In genomic region chr10:75744017-75744416, GRCm38 (mm10) we compare ENCODE assay signal across 9 mouse cellular contexts. TPM values are rescaled to one million over a fixed set of nuclear protein-coding genes. Genes with fewer than 3 reads are reported as not detected.
DNase-seq lines count a peak whose midpoint lies in the region; ATAC-seq and TF ChIP-seq lines count a peak whose summit lies in the region.
"Had no signal": no experiment of that assay in that cellular context is flagged by ENCODE, and none has a peak within 500 bp of the region (broad histone marks: within the 10 kb centered on the region; RNA-seq: fewer than 3 reads in every experiment).

No protein-coding gene starts in this region.

- H3K36me3 ChIP-seq in ES-Bruce4 (ENCODE audit: control insufficient read depth, insufficient read depth, low read length, poor library complexity, severe bottlenecking), result peaks cover 35% of the 10 kb centered on the region
- H3K36me3 ChIP-seq in forebrain, embryonic 10.5 days (replicated peaks), result peaks cover 100% of the 10 kb centered on the region
- peaks cover 99% of the 10 kb centered on the region for H3K36me3 ChIP-seq in liver, embryonic 15.5 days (replicated peaks)
- H3K36me3 ChIP-seq in neural tube, embryonic 14.5 days (ENCODE audit: control insufficient read depth, insufficient read depth, low read length), result peaks cover 64% of the 10 kb centered on the region

- ATAC-seq in liver, embryonic 15.5 days (ENCODE audit: insufficient read depth), result peak; percentile 65
- ATAC-seq in neural tube, embryonic 14.5 days (ENCODE audit: low read depth), result peak; percentile 97

- H3K27me3 ChIP-seq in ES-Bruce4 (ENCODE audit: control insufficient read depth, insufficient read depth, low read length, poor library complexity, severe bottlenecking), result no peaks in the 10 kb centered on the region
- H3K27me3 ChIP-seq in forebrain, embryonic 10.5 days (ENCODE audit: poor library complexity, severe bottlenecking), result no peaks in the 10 kb centered on the region
- H3K27me3 ChIP-seq in liver, embryonic 15.5 days, result no peaks in the 10 kb centered on the region
- no peaks in the 10 kb centered on the region for H3K27me3 ChIP-seq in neural tube, embryonic 14.5 days (ENCODE audit: control insufficient read depth, insufficient read depth, low read length)
- H3K27me3 ChIP-seq: lung, embryonic 15.5 days had no signal

- intact Hi-C loops in heart, postnatal 14 days (cut with DNase I), result loop anchor here (1.0 to 5.0 kb wide), 4 partner anchors 88 to 207 kb away; no protein-coding TSS in a partner anchor

- no peak for TF ChIP-seq POLR2A in ES-Bruce4 (IDR thresholded peaks at IDR 0.05; ENCODE audit: insufficient read depth, low read length)

- peak; percentile 56 for DNase-seq in c-Kit-positive CD71-negative TER-119-negative erythroid progenitor cells, embryonic 14.5 days (ENCODE audit: low read depth)
- DNase-seq in forebrain, embryonic 10.5 days (ENCODE audit: extremely low spot score, low spot score), result peak; percentile 66
- peak; percentile 80 to 89 for DNase-seq in heart, postnatal 14 days
- DNase-seq in kidney, postnatal 4 days, result peak; percentile 90 to 91
- DNase-seq in telencephalon, adult 2 months (ENCODE audit: low read depth, low spot score), result peak; percentile 78

- no peak overlapping the region for H3K9ac ChIP-seq in ES-Bruce4 (ENCODE audit: low read depth, poor library complexity, severe bottlenecking)
- no peak overlapping the region for H3K9ac ChIP-seq in liver, embryonic 15.5 days
- H3K9ac ChIP-seq in neural tube, embryonic 14.5 days (replicated peaks; ENCODE audit: low read depth, low read length), result peak overlapping the region; percentile 1; the same call in 1 of the 2 replicates
- H3K9ac ChIP-seq: lung, embryonic 15.5 days had no signal

- peak; percentile 80 for TF ChIP-seq CTCF in ES-Bruce4 (IDR thresholded peaks at IDR 0.05; ENCODE audit: low read depth, low read length)

- no peak overlapping the region for H3K4me2 ChIP-seq in liver, embryonic 15.5 days
- no peak overlapping the region for H3K4me2 ChIP-seq in neural tube, embryonic 14.5 days (ENCODE audit: low read depth, low read length)
- H3K4me2 ChIP-seq: lung, embryonic 15.5 days had no signal

- H3K27ac ChIP-seq in ES-Bruce4 (ENCODE audit: insufficient read depth, low read length), result no peak overlapping the region
- no peak overlapping the region for H3K27ac ChIP-seq in forebrain, embryonic 10.5 days
- H3K27ac ChIP-seq in liver, embryonic 15.5 days (replicated peaks), result no peak overlapping the region
- peak overlapping the region; percentile 52 for H3K27ac ChIP-seq in neural tube, embryonic 14.5 days (ENCODE audit: low read depth, low read length)
- H3K27ac ChIP-seq: lung, embryonic 15.5 days had no signal

- no peaks in the 10 kb centered on the region for H3K9me3 ChIP-seq in ES-Bruce4 (replicated peaks; ENCODE audit: control insufficient read depth, insufficient read depth, low read length, poor library complexity, severe bottlenecking)
- H3K9me3 ChIP-seq in forebrain, embryonic 10.5 days, result no peaks in the 10 kb centered on the region
- no peaks in the 10 kb centered on the region for H3K9me3 ChIP-seq in liver, embryonic 15.5 days (replicated peaks)
- no peaks in the 10 kb centered on the region for H3K9me3 ChIP-seq in neural tube, embryonic 14.5 days (ENCODE audit: control insufficient read depth, low read length)
- H3K9me3 ChIP-seq: lung, embryonic 15.5 days had no signal

- H3K4me1 ChIP-seq in ES-Bruce4 (ENCODE audit: control insufficient read depth, insufficient read depth, low read length), result no peaks in the 10 kb centered on the region
- no peaks in the 10 kb centered on the region for H3K4me1 ChIP-seq in forebrain, embryonic 10.5 days
- H3K4me1 ChIP-seq in liver, embryonic 15.5 days (replicated peaks), result no peaks in the 10 kb centered on the region; the same call in 1 of the 2 replicates
- H3K4me1 ChIP-seq in neural tube, embryonic 14.5 days (ENCODE audit: control insufficient read depth, insufficient read depth, low read length), result no peaks in the 10 kb centered on the region
- H3K4me1 ChIP-seq: lung, embryonic 15.5 days had no signal

- WGBS in forebrain, embryonic 10.5 days, result 50% methylated on average over 3 of the region's 3 CpGs
- WGBS in liver, embryonic 15.5 days (ENCODE audit: insufficient replicate concordance), result 45% methylated on average over 3 of the region's 3 CpGs
- 50% methylated on average over 3 of the region's 3 CpGs for WGBS in neural tube, embryonic 14.5 days

- H3K4me3 ChIP-seq in ES-Bruce4 (ENCODE audit: low read depth, low read length), result no peak overlapping the region
- H3K4me3 ChIP-seq in forebrain, embryonic 10.5 days, result no peak overlapping the region
- no peak overlapping the region for H3K4me3 ChIP-seq in liver, embryonic 15.5 days (replicated peaks)
- H3K4me3 ChIP-seq in neural tube, embryonic 14.5 days (ENCODE audit: low read depth, low read length), result no peak overlapping the region
- H3K4me3 ChIP-seq: lung, embryonic 15.5 days had no signal

- TF ChIP-seq EP300 in ES-Bruce4 (IDR thresholded peaks at IDR 0.05; ENCODE audit: insufficient read depth, low read depth, low read length), result no peak

RNA-seq across cellular contexts. Expression of gene Cabin1, which starts 20.1 kb away (rescaled TPM):
- polyA plus RNA-seq in ES-Bruce4 (2011; ENCODE audit: insufficient read depth, insufficient read length, low read depth, missing spikeins), result 35.6 and 41.5 TPM in 2 replicates
- polyA plus RNA-seq in forebrain, embryonic 10.5 days (2016; fragmentation: Nextera tagmentation; extraction: Ambion mirVana), result 34.6 and 36.6 TPM in 2 replicates
- total RNA-seq in heart, postnatal 14 days (2021), result 10 to 100 TPM; 23.0 to 24.8 TPM
- 14.3 and 14.7 TPM in 2 replicates for polyA plus RNA-seq in liver, embryonic 15.5 days (2015; fragmentation: Nextera tagmentation; extraction: Ambion mirVana)
- 34.2 and 39.9 TPM in 2 replicates for polyA plus RNA-seq in neural tube, embryonic 14.5 days (2014; fragmentation: Nextera tagmentation; extraction: Ambion mirVana)

RNA-seq across cellular contexts. Expression of gene Ddt, which starts 29.2 kb away (rescaled TPM):
- polyA plus RNA-seq in ES-Bruce4 (2011; ENCODE audit: insufficient read depth, insufficient read length, low read depth, missing spikeins), result 99.5 and 108 TPM in 2 replicates
- 95.4 and 99.6 TPM in 2 replicates for polyA plus RNA-seq in forebrain, embryonic 10.5 days (2016; fragmentation: Nextera tagmentation; extraction: Ambion mirVana)
- total RNA-seq in heart, postnatal 14 days (2021), result 10 to 100 TPM; 44.8 to 61.1 TPM
- polyA plus RNA-seq in liver, embryonic 15.5 days (2015; fragmentation: Nextera tagmentation; extraction: Ambion mirVana), result 185 and 204 TPM in 2 replicates
- 102 and 104 TPM in 2 replicates for polyA plus RNA-seq in neural tube, embryonic 14.5 days (2014; fragmentation: Nextera tagmentation; extraction: Ambion mirVana)

RNA-seq across cellular contexts. Expression of gene Gm20441, which starts 36.7 kb away (rescaled TPM):
- not detected in 2 replicates for polyA plus RNA-seq in ES-Bruce4 (2011; ENCODE audit: insufficient read depth, insufficient read length, low read depth, missing spikeins)
- not detected in 2 replicates for polyA plus RNA-seq in forebrain, embryonic 10.5 days (2016; fragmentation: Nextera tagmentation; extraction: Ambion mirVana)
- not detected for total RNA-seq in heart, postnatal 14 days (2021)
- not detected in 2 replicates for polyA plus RNA-seq in liver, embryonic 15.5 days (2015; fragmentation: Nextera tagmentation; extraction: Ambion mirVana)
- polyA plus RNA-seq in neural tube, embryonic 14.5 days (2014; fragmentation: Nextera tagmentation; extraction: Ambion mirVana), result not detected in 2 replicates
- polyA plus RNA-seq: lung, embryonic 15.5 days had no signal

RNA-seq across cellular contexts. Expression of gene Gstt3, which starts 37.2 kb away (rescaled TPM):
- polyA plus RNA-seq in ES-Bruce4 (2011; ENCODE audit: insufficient read depth, insufficient read length, low read depth, missing spikeins), result 9.7 and 11.6 TPM in 2 replicates
- polyA plus RNA-seq in forebrain, embryonic 10.5 days (2016; fragmentation: Nextera tagmentation; extraction: Ambion mirVana), result 1.1 and 1.9 TPM in 2 replicates
- 1 to 10 TPM; 1.8 to 4.3 TPM for total RNA-seq in heart, postnatal 14 days (2021)
- polyA plus RNA-seq in liver, embryonic 15.5 days (2015; fragmentation: Nextera tagmentation; extraction: Ambion mirVana), result 14.9 and 15.4 TPM in 2 replicates
- polyA plus RNA-seq in neural tube, embryonic 14.5 days (2014; fragmentation: Nextera tagmentation; extraction: Ambion mirVana), result 0.94 TPM in 1 of 2 replicates, not detected in the other

RNA-seq across cellular contexts. Expression of gene Gstt1, which starts 54.4 kb away (rescaled TPM):
- 8.9 and 9.5 TPM in 2 replicates for polyA plus RNA-seq in ES-Bruce4 (2011; ENCODE audit: insufficient read depth, insufficient read length, low read depth, missing spikeins)
- 3.8 and 4.4 TPM in 2 replicates for polyA plus RNA-seq in forebrain, embryonic 10.5 days (2016; fragmentation: Nextera tagmentation; extraction: Ambion mirVana)
- 1 to 10 TPM; 7.0 to 9.1 TPM for total RNA-seq in heart, postnatal 14 days (2021)
- polyA plus RNA-seq in liver, embryonic 15.5 days (2015; fragmentation: Nextera tagmentation; extraction: Ambion mirVana), result 108 and 151 TPM in 2 replicates
- polyA plus RNA-seq in neural tube, embryonic 14.5 days (2014; fragmentation: Nextera tagmentation; extraction: Ambion mirVana), result 8.8 and 11.2 TPM in 2 replicates
